Mouse (Mus musculus) hindbrain, embryonic 14.5 days (tissue): Measurements from ENCODE around the gene Tet2. TPM values are rescaled to one million over a fixed set of nuclear protein-coding genes. Genes with fewer than 3 reads are reported as not detected.

ENCODE experiments used
- ATAC-seq: fragments of 200-750 bp; cut with Nextera tagmentation; 2 replicates; pipeline ENCODE4 v1.8.0; 2017; ENCODE audit warnings: moderate number of reproducible peaks, mild to moderate bottlenecking, moderate TSS enrichment, moderate library complexity; ENCODE audit not compliant: low FRiP score
- DNase-seq: peaks from one replicate; pipeline ENCODE4 v3.0.0-alpha.2; 2015; ENCODE audit warnings: low spot score
- H3K27ac ChIP-seq: fragments of 300-500 bp; sonication (generic); 2 replicates; pipeline ENCODE4 v1.5.1; 2014; ENCODE audit warnings: mild to moderate bottlenecking, moderate library complexity
- H3K27me3 ChIP-seq: fragments of 300-500 bp; sonication (generic); 2 replicates; pipeline ENCODE4 v1.6.1; 2014; ENCODE audit warnings: mild to moderate bottlenecking, low read length, mixed read lengths; ENCODE audit not compliant: control insufficient read depth, insufficient read depth
- H3K36me3 ChIP-seq: fragments of 300-500 bp; sonication (generic); replicated peaks from 2 replicates; pipeline ENCODE4 v1.6.1; 2014; ENCODE audit not compliant: control insufficient read depth, insufficient read depth
- H3K4me1 ChIP-seq: fragments of 300-500 bp; sonication (generic); replicated peaks from 2 replicates; pipeline ENCODE4 v1.6.1; 2014; ENCODE audit warnings: antibody characterized with exemption, low read length, mixed read lengths; ENCODE audit not compliant: control insufficient read depth, insufficient read depth
- H3K4me2 ChIP-seq: fragments of 300-500 bp; sonication (generic); replicated peaks from 2 replicates; pipeline ENCODE4 v1.6.1; 2014; ENCODE audit warnings: mild to moderate bottlenecking, moderate library complexity
- H3K4me3 ChIP-seq: fragments of 300-500 bp; sonication (generic); replicated peaks from 2 replicates; pipeline ENCODE4 v1.5.1; 2014; ENCODE audit warnings: mild to moderate bottlenecking, low read length
- H3K9ac ChIP-seq: fragments of 300-500 bp; sonication (generic); 2 replicates; pipeline ENCODE4 v1.6.1; 2014
- H3K9me3 ChIP-seq: fragments of 300-500 bp; sonication (generic); 2 replicates; pipeline ENCODE4 v1.6.1; 2016; ENCODE audit warnings: low read length; ENCODE audit not compliant: control insufficient read depth
- WGBS: fragments of 180-500 bp; shearing (Covaris S2); extraction: QIAGEN DNeasy Blood & Tissue Kit; methylation state at CpG from one replicate; pipeline ENCODE4 v1.1.7; 2014; 5-methylcytosine and 5-hydroxymethylcytosine counted together
- polyA plus RNA-seq: library from polyadenylated mRNA; unstranded; fragments of >200 nt; fragmentation: Nextera tagmentation; extraction: Ambion mirVana; gene quantifications from 2 replicates; pipeline ENCODE4 v1.2.1, GENCODE M21; 2014

The Tet2 gene
- polyA plus RNA-seq, 1 experiment from 2014 or later: 20.0 TPM

DNA sequence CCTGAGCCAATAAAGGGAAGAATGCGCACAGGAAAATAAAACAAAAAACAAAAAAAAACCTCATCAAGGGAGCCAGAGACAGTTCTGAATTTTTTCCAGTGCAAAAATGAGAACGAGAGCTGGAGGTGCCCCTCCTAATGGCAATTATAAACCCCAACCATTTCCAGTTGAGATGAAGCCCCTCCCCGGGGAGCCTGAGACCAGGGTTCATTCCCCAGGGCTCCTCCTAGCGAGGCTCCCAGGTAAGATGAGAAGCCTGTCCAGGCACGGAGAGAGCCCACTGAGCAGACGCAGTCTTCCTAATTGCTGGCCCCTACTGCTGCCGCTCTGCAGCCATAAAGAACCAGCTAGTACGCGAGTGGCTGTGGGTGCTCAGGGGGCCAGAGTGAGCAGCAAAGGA is 34.2 kb upstream of the Tet2 start:
- Histone ChIP-seq H3K36me3 (no peaks in the 10 kb centered on the region), H3K27ac (no peak overlapping the region), H3K4me1 (no peaks in the 10 kb centered on the region), H3K4me3 (no peak overlapping the region), H3K27me3 (no peaks in the 10 kb centered on the region), H3K9ac (no peak overlapping the region), H3K9me3 (no peaks in the 10 kb centered on the region), H3K4me2 (no peak overlapping the region)
- DNase-seq: no peak
- no peak for ATAC-seq
- 61% methylated on average over 9 of the region's 9 CpGs for WGBS

DNA sequence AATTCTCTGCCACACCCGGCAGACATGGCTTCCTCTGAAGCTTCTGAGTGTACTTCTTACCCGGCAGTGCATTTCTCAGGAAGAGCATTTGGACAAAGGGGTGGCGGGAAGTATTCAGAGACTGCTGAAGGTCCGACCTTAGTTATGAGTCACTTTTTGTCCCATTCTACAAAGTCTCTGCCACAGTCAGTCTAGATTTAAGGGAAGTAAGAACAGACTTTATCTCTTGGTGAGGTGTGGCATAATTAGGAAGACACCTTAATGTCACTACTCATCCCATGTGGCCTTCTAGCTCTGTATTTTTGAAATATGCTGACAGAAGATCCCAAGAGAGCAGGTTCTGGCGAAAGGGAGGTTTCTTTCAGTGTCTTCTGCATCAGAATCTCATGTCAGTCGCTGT is 30.0 kb upstream of the Tet2 start:
- H3K9ac ChIP-seq: no peak overlapping the region
- no peaks in the 10 kb centered on the region for H3K36me3 ChIP-seq
- no peak overlapping the region for H3K4me3 ChIP-seq
- H3K27me3 ChIP-seq: no peaks in the 10 kb centered on the region
- ATAC-seq: no peak
- 72% methylated on average over 6 of the region's 6 CpGs for WGBS
- H3K9me3 ChIP-seq: no peaks in the 10 kb centered on the region
- DNase-seq: no peak
- no peaks in the 10 kb centered on the region for H3K4me1 ChIP-seq
- no peak overlapping the region for H3K4me2 ChIP-seq
- no peak overlapping the region for H3K27ac ChIP-seq

DNA sequence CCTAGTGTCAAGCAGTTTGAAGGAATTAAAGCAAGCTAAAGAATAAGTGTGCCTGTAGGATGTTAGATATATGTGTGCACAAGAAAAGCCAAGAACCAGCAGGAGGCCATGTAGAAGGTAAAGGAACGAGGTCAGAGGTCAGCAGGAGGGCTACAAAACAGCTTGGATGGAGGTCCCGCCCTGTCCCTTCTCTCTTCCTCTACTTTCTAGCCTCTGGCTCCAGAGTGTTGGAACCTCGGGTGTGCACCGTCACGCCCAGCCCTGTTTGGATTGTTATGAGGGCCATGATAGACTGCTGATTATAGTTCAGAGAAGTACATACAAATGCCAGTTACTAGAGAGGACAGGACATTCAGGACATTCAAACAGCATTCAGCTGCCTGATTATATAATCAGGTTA is 27.0 kb upstream of the Tet2 start:
- H3K4me3 ChIP-seq: no peak overlapping the region
- WGBS: 70% methylated on average over 5 of the region's 5 CpGs
- H3K4me1 ChIP-seq: no peaks in the 10 kb centered on the region
- no peak overlapping the region for H3K27ac ChIP-seq
- no peaks in the 10 kb centered on the region for H3K9me3 ChIP-seq
- ATAC-seq (no peak), DNase-seq (no peak)
- H3K4me2 ChIP-seq: no peak overlapping the region
- no peaks in the 10 kb centered on the region for H3K27me3 ChIP-seq
- no peak overlapping the region for H3K9ac ChIP-seq
- H3K36me3 ChIP-seq: no peaks in the 10 kb centered on the region

GRCm38 (mm10) chr3:133563503-133564205 is 18.7 kb upstream of the Tet2 start:
- Histone ChIP-seq H3K36me3 (no peaks in the 10 kb centered on the region), H3K4me1 (no peaks in the 10 kb centered on the region), H3K4me3 (no peak overlapping the region), H3K27me3 (no peaks in the 10 kb centered on the region), H3K27ac (no peak overlapping the region), H3K9ac (no peak overlapping the region), H3K9me3 (no peaks in the 10 kb centered on the region), H3K4me2 (no peak overlapping the region)
- WGBS: 72% methylated on average over 2 of the region's 2 CpGs
- ATAC-seq: no peak
- no peak for DNase-seq

GRCm38 (mm10) chr3:133559413-133560114 is 14.6 kb upstream of the Tet2 start:
- H3K4me3 ChIP-seq: no peak overlapping the region
- no peaks in the 10 kb centered on the region for H3K36me3 ChIP-seq
- WGBS: 90% methylated on average over 6 of the region's 6 CpGs
- no peaks in the 10 kb centered on the region for H3K27me3 ChIP-seq
- DNase-seq (no peak), ATAC-seq (no peak; the same call in 1 of the 2 replicates)
- H3K4me2 ChIP-seq: no peak overlapping the region
- H3K4me1 ChIP-seq: no peaks in the 10 kb centered on the region
- no peaks in the 10 kb centered on the region for H3K9me3 ChIP-seq
- H3K27ac ChIP-seq: no peak overlapping the region
- no peak overlapping the region for H3K9ac ChIP-seq

DNA sequence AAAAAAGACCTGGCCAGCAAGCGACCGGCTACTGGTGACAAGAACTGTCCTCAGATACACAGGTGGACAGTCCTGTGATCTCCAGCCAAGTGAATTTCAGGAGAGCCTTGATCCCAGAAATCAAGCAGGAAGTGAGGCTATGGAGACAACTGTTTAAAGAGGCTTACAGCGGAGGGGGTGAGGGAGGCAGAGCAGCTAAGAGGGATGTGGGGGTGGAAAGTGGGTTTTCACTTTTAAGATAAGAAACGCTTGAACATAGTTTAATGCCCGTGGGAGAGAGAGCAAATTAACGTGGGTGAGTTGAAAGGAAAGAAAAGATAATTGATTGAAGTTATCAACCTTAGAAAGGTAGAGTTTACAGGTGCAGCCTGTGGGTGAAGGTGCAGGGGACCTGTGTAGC is 12.7 kb upstream of the Tet2 start:
- no peak for ATAC-seq

GRCm38 (mm10) chr3:133557154-133557553 is 12.2 kb upstream of the Tet2 start:
- no peak for ATAC-seq
- H3K9me3 ChIP-seq: no peaks in the 10 kb centered on the region
- no peak for DNase-seq
- 76% methylated on average over 7 of the region's 7 CpGs for WGBS
- H3K4me2 ChIP-seq: no peak overlapping the region
- H3K36me3 ChIP-seq: no peaks in the 10 kb centered on the region
- no peak overlapping the region for H3K4me3 ChIP-seq
- H3K27me3 ChIP-seq: no peaks in the 10 kb centered on the region
- H3K27ac ChIP-seq: no peak overlapping the region
- no peak overlapping the region for H3K9ac ChIP-seq
- H3K4me1 ChIP-seq: no peaks in the 10 kb centered on the region

More for the DNA sequence above, 12.7 kb upstream of the Tet2 start:
- Histone ChIP-seq H3K4me1 (no peaks in the 10 kb centered on the region), H3K36me3 (no peaks in the 10 kb centered on the region), H3K27ac (no peak overlapping the region), H3K9me3 (no peaks in the 10 kb centered on the region), H3K27me3 (no peaks in the 10 kb centered on the region), H3K4me3 (no peak overlapping the region), H3K9ac (no peak overlapping the region), H3K4me2 (no peak overlapping the region)
- WGBS: 77% methylated on average over 6 of the region's 6 CpGs
- no peak for DNase-seq

DNA sequence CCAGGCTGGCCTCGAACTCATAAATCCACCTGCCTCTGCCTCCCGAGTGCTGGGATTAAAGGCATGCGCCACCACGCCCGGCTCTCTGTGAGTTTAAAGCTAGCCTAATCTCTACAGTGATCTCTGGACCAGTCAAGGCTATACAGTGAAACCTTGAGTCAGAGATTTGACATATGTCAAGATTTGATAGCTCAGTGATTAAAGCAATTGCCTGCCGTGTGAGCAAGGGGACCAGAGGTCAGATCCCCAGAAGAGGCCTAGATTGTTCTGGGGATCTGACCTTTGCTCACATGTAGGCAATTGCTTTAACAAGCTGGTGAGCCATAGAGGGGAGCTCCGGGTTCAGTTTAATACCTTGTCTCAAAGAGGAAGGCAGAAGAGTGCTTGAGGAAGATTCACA is 10.4 kb upstream of the Tet2 start:
- 82% methylated on average over 7 of the region's 7 CpGs for whole genome bisulfite sequencing
- ATAC-seq: no peak

DNA sequence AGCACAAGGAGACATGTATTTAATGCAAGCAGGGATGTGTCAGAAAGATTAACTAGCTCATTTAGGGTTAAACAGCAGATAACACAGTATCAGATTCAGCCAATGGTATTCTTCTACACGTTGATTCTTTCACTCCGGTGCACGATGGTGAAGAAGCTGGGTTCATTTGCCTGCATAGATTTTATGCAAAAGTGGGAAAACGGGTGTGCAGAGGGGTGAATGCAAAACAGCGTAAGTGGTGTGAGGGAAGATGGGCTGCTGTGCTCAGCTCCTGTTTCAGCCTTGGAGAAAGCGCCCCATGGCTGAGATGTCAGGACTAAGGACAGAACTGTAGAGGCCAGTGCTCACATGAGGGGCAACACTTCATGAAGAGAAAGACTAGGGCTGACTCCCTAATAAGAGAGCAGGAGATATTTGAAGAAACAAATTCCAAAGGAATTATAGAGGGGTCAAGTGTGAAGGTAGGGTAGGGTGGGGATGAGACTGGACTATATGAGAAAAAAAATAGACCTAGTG is 9.7 kb upstream of the Tet2 start:
- Histone ChIP-seq H3K4me1 (no peaks in the 10 kb centered on the region), H3K9me3 (no peaks in the 10 kb centered on the region), H3K36me3 (no peaks in the 10 kb centered on the region), H3K27ac (no peak overlapping the region), H3K27me3 (no peaks in the 10 kb centered on the region), H3K9ac (no peak overlapping the region), H3K4me3 (no peak overlapping the region), H3K4me2 (no peak overlapping the region)
- no peak for ATAC-seq
- WGBS: 75% methylated on average over 6 of the region's 6 CpGs
- DNase-seq: no peak

More for the DNA sequence above, 10.4 kb upstream of the Tet2 start:
- no peak overlapping the region for H3K4me2 ChIP-seq
- no peaks in the 10 kb centered on the region for H3K36me3 ChIP-seq
- DNase-seq: no peak
- no peaks in the 10 kb centered on the region for H3K4me1 ChIP-seq
- no peak overlapping the region for H3K27ac ChIP-seq
- no peaks in the 10 kb centered on the region for H3K27me3 ChIP-seq
- no peak overlapping the region for H3K4me3 ChIP-seq
- H3K9ac ChIP-seq: no peak overlapping the region
- H3K9me3 ChIP-seq: no peaks in the 10 kb centered on the region
